Mouse (Mus musculus) kidney, postnatal 10 days (tissue): ENCODE measurements around the gene Hist3h2a.
"Not testable (repeated sequence)": the region's sequence is repeated elsewhere in the genome, so short reads cannot be mapped to it uniquely, and the experiment has no call there.

Source experiments
- DNase-seq: peaks from one replicate; pipeline ENCODE4 v3.0.0; 2021; ENCODE audit warnings: mixed read lengths

Hist3h2a gene

DNA sequence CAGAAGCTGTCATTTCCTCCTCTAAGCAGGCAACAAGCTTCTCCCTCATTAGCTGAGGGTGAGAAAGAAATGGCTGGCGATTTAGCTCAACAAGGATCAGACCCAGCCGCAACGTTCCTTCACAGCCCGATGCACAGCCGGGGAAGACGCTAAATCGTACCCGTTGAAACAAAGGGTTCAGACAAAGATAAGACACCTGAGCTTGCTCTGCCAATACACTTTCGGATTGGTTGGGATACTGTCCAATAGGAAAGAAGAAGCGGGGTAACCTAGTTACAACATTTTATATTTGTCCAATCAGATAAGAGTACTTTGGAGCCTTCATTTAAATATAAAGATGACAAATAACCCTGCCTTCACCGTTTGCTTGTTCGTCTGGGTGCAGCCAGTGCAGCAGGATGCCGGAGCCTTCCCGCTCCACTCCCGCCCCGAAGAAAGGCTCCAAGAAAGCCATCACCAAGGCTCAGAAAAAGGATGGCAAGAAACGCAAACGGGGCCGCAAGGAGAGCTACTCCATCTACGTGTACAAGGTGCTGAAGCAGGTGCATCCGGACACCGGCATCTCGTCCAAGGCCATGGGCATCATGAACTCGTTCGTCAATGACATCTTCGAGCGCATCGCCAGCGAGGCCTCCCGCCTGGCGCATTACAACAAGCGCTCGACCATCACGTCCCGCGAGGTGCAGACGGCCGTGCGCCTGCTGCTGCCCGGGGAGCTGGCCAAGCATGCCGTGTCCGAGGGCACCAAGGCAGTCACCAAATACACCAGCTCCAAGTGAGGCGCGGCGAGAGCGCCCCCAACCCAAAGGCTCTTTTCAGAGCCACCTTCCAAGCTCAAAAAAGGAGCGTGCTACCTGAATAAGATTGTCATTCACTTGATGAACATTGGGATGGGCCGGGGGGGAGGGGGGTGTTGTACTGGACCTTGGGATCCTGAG lies 5.7 kb upstream of the Hist3h2a start, which contains the start of gene Hist3h2ba:
Hist3h2ba (plus strand) TSS at position 379 of the 938 bp plus-strand sequence.
- peak; percentile 64 for DNase-seq

DNA sequence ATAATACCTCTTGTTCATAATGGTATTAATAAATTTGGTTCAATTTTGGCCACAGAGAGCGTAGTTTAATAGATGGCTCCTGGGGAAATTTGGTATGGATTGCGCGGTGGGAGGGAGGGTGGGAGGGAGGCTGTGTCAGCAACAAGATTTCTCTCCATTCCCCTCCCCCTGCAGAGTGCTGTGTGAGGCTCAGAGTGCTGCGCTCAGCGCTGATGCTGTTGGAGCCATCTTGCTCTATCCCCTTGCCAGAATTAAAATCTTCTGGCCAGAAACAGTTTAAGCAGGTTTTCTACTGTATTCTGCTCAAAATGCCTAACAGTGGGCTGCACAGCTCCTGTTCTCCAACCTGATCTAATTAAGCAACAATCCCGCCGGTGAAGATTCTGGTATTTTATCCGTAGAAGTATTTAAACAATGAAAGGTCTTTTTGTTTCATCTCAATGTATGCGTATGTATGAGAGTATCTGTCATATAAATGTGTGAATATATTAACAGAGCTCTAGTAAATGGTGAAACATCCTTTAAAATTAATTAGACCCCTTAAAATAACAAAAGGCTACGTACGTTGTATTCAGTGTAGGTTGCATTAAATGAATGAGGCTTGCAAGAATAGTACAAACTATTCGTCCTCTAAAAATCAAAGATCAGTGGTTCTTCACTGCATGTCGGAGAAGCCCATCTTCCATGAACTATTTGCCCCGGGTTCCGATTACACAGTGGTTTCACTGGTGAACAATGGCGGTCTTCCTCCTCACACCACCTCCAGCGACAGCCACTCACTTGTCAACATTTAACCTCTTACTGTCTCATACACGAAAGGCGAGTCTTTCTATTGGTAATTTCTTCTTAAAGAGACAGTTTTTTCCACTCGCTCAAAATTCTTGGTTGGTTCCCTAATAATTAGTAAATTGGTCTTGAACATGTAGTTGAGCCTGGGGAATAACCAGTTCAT lies 4.7 kb upstream of the Hist3h2a start:
- no peak for DNase-seq

DNA sequence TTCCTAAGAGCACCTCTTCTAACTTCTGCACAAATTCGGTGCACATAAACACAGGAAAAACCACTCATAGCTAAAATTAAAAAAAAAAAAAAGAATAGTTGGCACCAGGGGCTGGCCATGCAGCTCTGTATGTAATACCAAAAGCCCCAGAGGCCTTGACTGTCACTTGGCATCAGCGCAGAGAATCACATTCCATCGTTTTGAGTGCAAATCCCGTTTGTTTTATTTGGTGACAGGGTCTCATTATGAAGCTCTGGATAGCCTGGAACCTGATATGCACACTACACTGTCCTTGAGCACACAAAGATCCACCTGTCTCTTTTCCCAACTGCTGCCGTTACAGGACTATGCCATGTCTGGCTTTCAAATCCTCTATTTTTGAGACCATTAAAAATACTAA lies 3.3 kb upstream of the Hist3h2a start:
- DNase-seq: no peak

GRCm38 (mm10) chr11:58953351-58954169 lies 925 bp upstream of the Hist3h2a start:
- peak; percentile 46 for DNase-seq

- not testable (repeated sequence) for DNase-seq
These were observed 390 bp upstream of the Hist3h2a start for GRCm38 (mm10) chr11:58954170-58954419.

DNA sequence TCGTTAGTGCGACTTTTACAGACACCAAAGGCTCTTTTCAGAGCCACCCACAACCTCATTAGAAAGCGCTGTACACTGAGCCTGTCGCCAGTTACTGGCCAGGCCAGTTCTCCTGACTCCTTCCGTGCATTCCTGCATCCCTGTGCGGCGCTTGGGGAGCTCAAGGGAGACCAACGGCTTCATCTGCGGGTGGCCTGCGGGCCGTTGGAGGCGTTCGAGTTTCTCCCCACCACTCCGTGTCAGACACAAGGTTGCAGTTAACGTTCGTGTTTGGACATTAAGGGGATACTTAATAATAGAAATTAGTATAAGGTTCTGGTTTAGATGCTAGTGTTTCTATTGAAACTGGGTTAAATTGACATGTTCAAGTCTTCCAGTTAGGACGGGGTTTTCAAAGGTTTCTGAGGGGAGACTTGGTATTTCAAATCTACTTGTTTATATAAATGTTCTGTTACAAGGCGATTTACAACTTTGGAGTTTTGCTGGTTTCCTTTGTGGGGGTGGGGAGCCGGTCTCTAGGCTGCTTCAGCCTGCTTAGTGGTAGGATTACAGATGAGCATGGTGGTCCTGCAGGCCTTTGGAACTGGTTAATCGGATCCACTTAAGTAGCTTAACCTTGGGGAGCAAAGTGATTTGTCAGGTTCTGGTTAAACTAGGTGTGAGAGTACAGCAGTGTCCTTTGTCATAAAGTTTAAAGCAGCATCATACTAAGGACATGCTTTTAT lies 820 bp downstream of the Hist3h2a start:
- peak; percentile 56 for DNase-seq

GRCm38 (mm10) chr11:58955868-58956257 lies 1.4 kb downstream of the Hist3h2a start:
- DNase-seq: no peak

GRCm38 (mm10) chr11:58957226-58957914 lies 2.9 kb downstream of the Hist3h2a start:
- DNase-seq: no peak

GRCm38 (mm10) chr11:58958536-58958935 lies 4.1 kb downstream of the Hist3h2a start:
- DNase-seq: no peak

DNA sequence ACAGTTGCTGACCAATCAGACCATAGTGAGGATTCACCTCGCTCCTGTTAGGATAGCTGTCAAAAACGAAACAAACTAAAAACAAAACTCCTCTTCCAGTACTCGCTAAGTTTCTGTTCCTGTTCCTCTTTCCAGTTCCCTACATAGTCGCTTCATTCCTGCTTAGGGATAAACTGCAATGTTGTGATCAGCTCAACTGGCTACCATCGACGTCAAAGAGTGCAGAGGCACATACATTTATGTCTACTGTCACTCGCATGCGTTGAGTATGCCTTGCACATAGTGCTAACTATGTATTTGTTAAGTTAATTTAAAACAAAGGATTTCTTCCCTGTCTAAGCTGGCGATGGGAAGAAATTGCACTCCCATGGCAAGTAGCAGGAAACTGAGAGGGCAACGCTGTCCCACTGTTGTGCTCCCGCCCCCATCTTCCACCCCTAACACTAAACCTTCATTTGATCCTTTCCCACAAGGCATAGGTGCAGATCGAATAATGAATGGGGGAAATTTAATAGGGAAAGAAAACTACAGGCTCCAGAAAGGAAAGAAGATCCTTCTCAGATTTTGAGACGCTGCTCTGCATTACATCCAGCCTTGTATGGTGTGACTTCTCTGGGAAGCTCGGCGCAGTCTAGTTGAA lies 4.8 kb downstream of the Hist3h2a start:
- DNase-seq: no peak

GRCm38 (mm10) chr11:58959921-58960465 lies 5.5 kb downstream of the Hist3h2a start:
- peak; percentile 84 for DNase-seq

DNA sequence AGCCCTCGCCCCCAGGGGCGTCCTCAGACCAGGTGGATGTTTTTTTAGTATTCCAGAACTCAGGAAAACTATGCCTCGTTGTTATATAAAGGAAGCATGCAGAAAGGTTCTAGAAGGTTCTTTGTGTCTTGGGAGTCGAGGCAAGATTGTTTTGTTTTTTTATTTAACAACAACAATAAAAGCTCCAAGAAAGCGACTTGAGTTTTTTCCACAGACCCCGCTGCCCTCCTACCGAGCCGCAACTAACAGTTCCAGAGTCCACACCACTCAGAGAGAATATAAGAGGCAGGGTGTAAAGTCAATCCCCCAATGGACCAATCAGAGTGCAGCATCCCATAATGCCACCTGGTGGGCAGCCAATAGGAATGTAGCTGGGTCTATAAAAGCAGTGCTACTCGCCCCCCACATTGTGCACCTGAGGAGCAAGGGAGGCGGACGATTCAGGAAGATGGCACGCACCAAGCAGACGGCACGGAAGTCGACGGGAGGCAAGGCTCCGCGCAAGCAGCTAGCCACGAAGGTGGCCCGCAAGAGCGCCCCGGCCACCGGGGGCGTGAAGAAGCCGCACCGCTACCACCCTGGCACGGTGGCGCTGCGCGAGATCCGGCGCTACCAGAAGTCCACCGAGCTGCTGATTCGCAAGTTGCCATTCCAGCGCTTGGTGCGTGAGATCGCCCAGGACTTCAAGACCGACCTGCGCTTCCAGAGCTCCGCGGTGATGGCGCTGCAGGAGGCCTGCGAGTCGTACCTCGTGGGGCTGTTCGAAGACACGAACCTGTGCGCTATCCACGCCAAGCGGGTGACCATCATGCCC lies 7.1 kb downstream of the Hist3h2a start:
- DNase-seq: no peak

DNA sequence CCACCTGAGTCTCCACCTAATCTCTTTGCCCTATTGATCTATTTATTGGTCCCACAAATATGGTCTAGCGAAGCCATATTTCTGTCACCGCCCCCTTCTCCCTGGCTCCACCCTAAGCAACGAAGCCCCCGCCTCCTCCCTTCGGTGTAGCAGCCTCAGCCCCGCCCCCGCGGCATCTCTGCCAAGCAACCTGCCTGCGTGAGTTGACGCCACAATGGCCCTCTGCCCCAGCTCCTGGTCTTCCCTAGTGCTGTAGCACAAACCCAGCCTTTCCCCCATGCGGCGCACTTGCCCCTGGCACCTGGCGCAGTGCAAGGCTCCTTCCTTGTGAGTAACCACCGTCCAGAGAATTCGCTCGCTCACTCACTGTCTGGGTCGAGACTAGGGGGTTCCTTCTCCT lies 9.1 kb downstream of the Hist3h2a start:
- peak; percentile 60 for DNase-seq

DNA sequence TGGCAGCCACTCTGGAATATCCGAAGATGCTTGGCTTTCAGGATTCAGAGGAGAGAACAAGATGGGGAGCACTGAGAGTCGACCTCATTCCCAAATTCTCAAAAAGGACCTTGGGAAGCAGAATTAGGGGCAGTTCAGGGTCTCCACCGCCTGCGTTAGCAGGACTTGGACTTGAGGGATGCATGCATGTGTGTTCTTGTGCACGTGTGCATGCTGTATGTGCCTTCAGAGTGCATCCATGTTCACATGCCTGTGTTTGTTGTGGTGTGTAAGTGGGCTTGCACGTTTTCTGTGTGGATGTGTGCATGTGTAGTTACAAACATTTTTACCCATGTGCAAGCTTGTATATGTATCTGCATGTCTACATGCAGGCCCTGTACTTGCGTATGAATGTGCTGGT lies 9.7 kb downstream of the Hist3h2a start:
- DNase-seq: no peak

DNA sequence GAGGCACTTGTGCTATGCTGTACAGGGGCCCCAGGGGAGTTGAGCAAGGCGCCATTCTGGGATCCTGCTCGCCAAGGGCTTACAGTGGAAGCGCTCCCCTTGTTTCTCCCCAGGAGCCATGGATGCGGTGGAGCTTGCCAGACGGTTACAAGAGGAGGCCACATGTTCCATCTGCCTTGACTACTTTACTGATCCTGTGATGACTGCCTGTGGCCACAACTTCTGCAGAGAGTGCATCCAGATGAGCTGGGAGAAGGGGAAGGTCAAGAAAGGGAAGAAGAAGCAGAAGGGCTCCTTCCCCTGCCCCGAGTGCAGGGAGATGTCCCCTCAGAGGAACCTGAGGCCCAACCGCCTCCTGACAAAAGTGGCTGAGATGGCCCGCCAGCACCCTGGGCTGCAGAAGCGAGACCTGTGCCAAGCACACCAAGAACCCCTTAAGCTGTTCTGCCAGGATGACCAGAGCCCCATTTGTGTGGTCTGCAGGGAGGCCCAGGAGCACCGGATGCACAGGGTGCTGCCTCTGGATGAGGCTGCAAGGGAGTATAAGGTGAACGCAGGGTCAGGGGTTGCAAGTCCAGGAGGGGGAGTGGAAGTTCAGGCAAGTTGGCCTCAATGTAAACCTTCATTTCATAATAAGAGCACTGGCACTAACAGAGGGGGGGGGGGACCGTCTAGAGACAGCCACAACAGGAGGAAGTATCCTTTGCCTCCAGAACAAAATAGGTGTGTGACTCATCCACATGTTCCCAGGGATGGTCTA lies 10.7 kb downstream of the Hist3h2a start:
- DNase-seq: no peak

GRCm38 (mm10) chr11:58967346-58967745 lies 12.9 kb downstream of the Hist3h2a start:
- DNase-seq: peak; percentile 57

- DNase-seq: no peak
These were observed 14.1 kb downstream of the Hist3h2a start for GRCm38 (mm10) chr11:58968551-58968950.

GRCm38 (mm10) chr11:58969027-58969426 lies 14.5 kb downstream of the Hist3h2a start:
- no peak for DNase-seq

DNA sequence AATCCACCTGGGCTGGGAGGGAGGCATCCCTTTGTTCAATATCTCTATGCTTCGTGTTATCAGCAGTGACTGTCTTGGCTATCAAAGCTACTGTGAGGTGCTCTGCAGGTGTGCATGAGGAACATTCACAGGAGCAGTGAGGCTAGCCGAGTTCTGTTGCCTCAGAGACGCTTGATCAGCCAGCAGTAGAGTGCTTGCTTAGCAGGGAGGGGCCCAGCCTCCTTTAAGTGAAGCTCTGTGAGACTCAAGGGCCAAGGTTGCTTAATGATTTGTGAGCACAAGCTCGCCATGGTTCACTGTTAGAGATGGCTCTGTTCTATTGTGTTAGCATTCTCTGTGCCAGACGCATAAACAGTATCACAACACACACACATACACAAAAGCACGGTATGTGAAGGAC lies 15.2 kb downstream of the Hist3h2a start:
- peak; percentile 62 for DNase-seq
